Mouse (Mus musculus) limb, embryonic 10.5 days (tissue): ENCODE results near the gene Ifna1. TPM values are rescaled to one million over a fixed set of nuclear protein-coding genes. Genes with fewer than 3 reads are reported as not detected.
"Not testable (repeated sequence)": the region's sequence is repeated elsewhere in the genome, so short reads cannot be mapped to it uniquely, and the experiment has no call there.

Experiments
- DNase-seq: peaks from one replicate; pipeline ENCODE4 v3.0.0-alpha.2; 2017; ENCODE audit warnings: low spot score
- H3K27ac ChIP-seq: fragments of 300-500 bp; sonication (generic); 2 replicates; pipeline ENCODE4 v1.5.1; 2016; ENCODE audit warnings: mild to moderate bottlenecking
- H3K27me3 ChIP-seq: fragments of 300-500 bp; sonication (generic); 2 replicates; pipeline ENCODE4 v1.6.1; 2016; ENCODE audit warnings: low read depth, mild to moderate bottlenecking; ENCODE audit not compliant: poor library complexity, severe bottlenecking
- H3K36me3 ChIP-seq: fragments of 300-500 bp; sonication (generic); 2 replicates; pipeline ENCODE4 v1.6.1; 2016; ENCODE audit warnings: mild to moderate bottlenecking, moderate library complexity
- H3K4me1 ChIP-seq: fragments of 300-500 bp; sonication (generic); 2 replicates; pipeline ENCODE4 v1.6.1; 2016
- H3K4me3 ChIP-seq: fragments of 300-500 bp; sonication (generic); 2 replicates; pipeline ENCODE4 v1.5.1; 2016; ENCODE audit warnings: mild to moderate bottlenecking, moderate library complexity
- H3K9me3 ChIP-seq: fragments of 300-500 bp; sonication (generic); replicated peaks from 2 replicates; pipeline ENCODE4 v1.6.1; 2016; ENCODE audit warnings: mild to moderate bottlenecking
- WGBS: fragments of 180-500 bp; shearing (Covaris S2); methylation state at CpG from one replicate; pipeline ENCODE4 v1.1.7; 2016; 5-methylcytosine and 5-hydroxymethylcytosine counted together
- polyA plus RNA-seq: library from polyadenylated mRNA; unstranded; fragments of >200 nt; fragmentation: Nextera tagmentation; extraction: Ambion mirVana; gene quantifications from 2 replicates; pipeline ENCODE4 v1.2.1, GENCODE M21; 2016

Gene Ifna1
- polyA plus RNA-seq = not detected in 2 replicates

- H3K9me3 ChIP-seq = no peaks in the 10 kb centered on the region
- DNase-seq = no peak
- 89% methylated on average over 1 of the region's 1 CpGs for WGBS
- no peak within 1 kb of the TSS for H3K27ac ChIP-seq
- no peaks in the 10 kb centered on the region for H3K27me3 ChIP-seq
- no peaks in the 10 kb centered on the region for H3K4me1 ChIP-seq
- no peak within 1 kb of the TSS for H3K4me3 ChIP-seq
- no peaks in the 10 kb centered on the region for H3K36me3 ChIP-seq
Measured at GRCm38 (mm10) chr4:88849698-88850097, at the start of gene Ifna1. TSS of gene Ifna1 (plus strand) at chr4:88850087.

- not testable (repeated sequence) for H3K27ac ChIP-seq, H3K9me3 ChIP-seq, H3K36me3 ChIP-seq, H3K4me3 ChIP-seq, H3K4me1 ChIP-seq, DNase-seq
- WGBS = no CpG with 5 or more reads among the region's 29 CpGs
- H3K27me3 ChIP-seq = peaks cover 10% of the 10 kb centered on the region
Measured at GRCm38 (mm10) chr4:88802954-88803353, 46.9 kb upstream of the Ifna1 start, which contains the start of gene Gm13287. TSS of gene Gm13287 (plus strand) at chr4:88803254.

- H3K9me3 ChIP-seq, H3K36me3 ChIP-seq, H3K4me1 ChIP-seq, H3K27ac ChIP-seq, H3K4me3 ChIP-seq, DNase-seq: not testable (repeated sequence)
- peaks cover 10% of the 10 kb centered on the region for H3K27me3 ChIP-seq
- WGBS = no CpG with 5 or more reads among the region's 8 CpGs
Measured at GRCm38 (mm10) chr4:88805231-88805630, 44.7 kb upstream of the Ifna1 start, which contains the start of gene Gm13288. TSS of gene Gm13288 (plus strand) at chr4:88805531.

GRCm38 (mm10) chr4:88805761-88806160, 44.1 kb upstream of the Ifna1 start:
- not testable (repeated sequence) for H3K4me1 ChIP-seq, H3K27ac ChIP-seq, H3K9me3 ChIP-seq, H3K36me3 ChIP-seq, DNase-seq, H3K4me3 ChIP-seq
- WGBS = 0% methylated on average over 10 of the region's 34 CpGs
- H3K27me3 ChIP-seq = peaks cover 10% of the 10 kb centered on the region

GRCm38 (mm10) chr4:88815928-88816327, 34.0 kb upstream of the Ifna1 start, which contains the start of gene Ifna7:
TSS of gene Ifna7 (plus strand) at chr4:88816228.
- H3K9me3 ChIP-seq = no peaks in the 10 kb centered on the region
- no peaks in the 10 kb centered on the region for H3K36me3 ChIP-seq
- H3K4me3 ChIP-seq = no peak within 1 kb of the TSS
- H3K4me1 ChIP-seq = no peaks in the 10 kb centered on the region
- no peak within 1 kb of the TSS for H3K27ac ChIP-seq
- 61% methylated on average over 3 of the region's 3 CpGs for WGBS
- H3K27me3 ChIP-seq = no peaks in the 10 kb centered on the region
- no peak for DNase-seq

- 82% methylated on average over 1 of the region's 1 CpGs for WGBS
Measured at GRCm38 (mm10) chr4:88819659-88820058, 30.2 kb upstream of the Ifna1 start, which contains the start of gene Ifna11. TSS of gene Ifna11 (plus strand) at chr4:88819959.

GRCm38 (mm10) chr4:88822995-88823394, 26.9 kb upstream of the Ifna1 start:
- Histone ChIP-seq H3K27ac (no peak overlapping the region), H3K27me3 (no peaks in the 10 kb centered on the region), H3K4me1 (no peaks in the 10 kb centered on the region), H3K36me3 (no peaks in the 10 kb centered on the region), H3K4me3 (no peak overlapping the region), H3K9me3 (no peaks in the 10 kb centered on the region)
- 28% methylated on average over 4 of the region's 4 CpGs for WGBS
- DNase-seq = no peak

More at GRCm38 (mm10) chr4:88819659-88820058, 30.2 kb upstream of the Ifna1 start, which contains the start of gene Ifna11:
- Histone ChIP-seq H3K27ac (no peak within 1 kb of the TSS), H3K4me3 (no peak within 1 kb of the TSS), H3K27me3 (no peaks in the 10 kb centered on the region), H3K9me3 (no peaks in the 10 kb centered on the region), H3K4me1 (no peaks in the 10 kb centered on the region), H3K36me3 (no peaks in the 10 kb centered on the region)
- DNase-seq = no peak

- not testable (repeated sequence) for H3K4me3 ChIP-seq, H3K27ac ChIP-seq, DNase-seq, H3K9me3 ChIP-seq, H3K27me3 ChIP-seq, H3K4me1 ChIP-seq, H3K36me3 ChIP-seq
Measured at GRCm38 (mm10) chr4:88827116-88827515, 22.8 kb upstream of the Ifna1 start, which contains the start of gene Ifna6. TSS of gene Ifna6 (plus strand) at chr4:88827416.

- 33% methylated on average over 4 of the region's 4 CpGs for WGBS
- Histone ChIP-seq H3K4me1 (no peaks in the 10 kb centered on the region), H3K4me3 (no peak overlapping the region), H3K9me3 (no peaks in the 10 kb centered on the region), H3K36me3 (no peaks in the 10 kb centered on the region), H3K27me3 (no peaks in the 10 kb centered on the region), H3K27ac (no peak overlapping the region)
- no peak for DNase-seq
Measured at GRCm38 (mm10) chr4:88830523-88830922, 19.4 kb upstream of the Ifna1 start.

GRCm38 (mm10) chr4:88835225-88835624, 14.7 kb upstream of the Ifna1 start, which contains the start of gene Ifna5:
TSS of gene Ifna5 (plus strand) at chr4:88835525.
- not testable (repeated sequence) for H3K4me1 ChIP-seq, H3K4me3 ChIP-seq, H3K27me3 ChIP-seq, H3K27ac ChIP-seq, DNase-seq, H3K36me3 ChIP-seq, H3K9me3 ChIP-seq
- 85% methylated on average over 1 of the region's 1 CpGs for WGBS

- DNase-seq = no peak
- WGBS = 50% methylated on average over 3 of the region's 3 CpGs
Measured at GRCm38 (mm10) chr4:88838828-88839227, 11.1 kb upstream of the Ifna1 start.

GRCm38 (mm10) chr4:88840058-88840457, 9.8 kb upstream of the Ifna1 start:
- no peaks in the 10 kb centered on the region for H3K4me1 ChIP-seq
- H3K27ac ChIP-seq = no peak overlapping the region
- no peaks in the 10 kb centered on the region for H3K36me3 ChIP-seq
- H3K27me3 ChIP-seq = no peaks in the 10 kb centered on the region
- H3K9me3 ChIP-seq = no peaks in the 10 kb centered on the region
- 92% methylated on average over 3 of the region's 3 CpGs for WGBS
- DNase-seq = no peak
- no peak overlapping the region for H3K4me3 ChIP-seq

More at GRCm38 (mm10) chr4:88838828-88839227, 11.1 kb upstream of the Ifna1 start:
- Histone ChIP-seq H3K4me3 (no peak overlapping the region), H3K4me1 (no peaks in the 10 kb centered on the region), H3K9me3 (no peaks in the 10 kb centered on the region), H3K27ac (no peak overlapping the region), H3K36me3 (no peaks in the 10 kb centered on the region), H3K27me3 (no peaks in the 10 kb centered on the region)

- Histone ChIP-seq H3K27ac (no peak within 1 kb of the TSS), H3K4me3 (no peak within 1 kb of the TSS), H3K27me3 (no peaks in the 10 kb centered on the region), H3K9me3 (no peaks in the 10 kb centered on the region), H3K4me1 (no peaks in the 10 kb centered on the region), H3K36me3 (no peaks in the 10 kb centered on the region)
- 65% methylated on average over 2 of the region's 2 CpGs for WGBS
- DNase-seq = no peak
Measured at GRCm38 (mm10) chr4:88841438-88841911, 8.4 kb upstream of the Ifna1 start, which contains the start of gene Ifna4. TSS of gene Ifna4 (plus strand) at chr4:88841861.

GRCm38 (mm10) chr4:88845334-88845733, 4.6 kb upstream of the Ifna1 start:
- Histone ChIP-seq H3K27ac (no peak overlapping the region), H3K36me3 (no peaks in the 10 kb centered on the region), H3K27me3 (no peaks in the 10 kb centered on the region), H3K9me3 (no peaks in the 10 kb centered on the region), H3K4me3 (no peak overlapping the region), H3K4me1 (no peaks in the 10 kb centered on the region)
- DNase-seq = no peak
- WGBS = 46% methylated on average over 2 of the region's 2 CpGs
